Mouse (Mus musculus): ENCODE data around the gene Zfp618. TPM values are rescaled to one million over a fixed set of nuclear protein-coding genes. Genes with fewer than 3 reads are reported as not detected.

Gene Zfp618
- total and polyA plus RNA-seq, 3 experiments: not detected

GRCm38 (mm10) chr4:62973086-62973485 is 7.7 kb downstream of the Zfp618 start:
- TF ChIP-seq TAL1 (IDR thresholded peaks at IDR 0.05; ENCODE audit: low read length) (no peak), NELFE (IDR thresholded peaks at IDR 0.05; ENCODE audit: low read depth, low read length) (no peak), SIN3A (IDR thresholded peaks at IDR 0.05; ENCODE audit: low read length) (no peak), MXI1 (IDR thresholded peaks at IDR 0.05; ENCODE audit: low read depth, low read length) (no peak), CHD2 (IDR thresholded peaks at IDR 0.05; ENCODE audit: low read length) (no peak), MAX (IDR thresholded peaks at IDR 0.05; ENCODE audit: low read length) (no peak), E2F4 (IDR thresholded peaks at IDR 0.05; ENCODE audit: borderline replicate concordance, low read depth, low read length) (no peak), TBP (IDR thresholded peaks at IDR 0.05; ENCODE audit: low read depth, low read length) (no peak), ZC3H11A (IDR thresholded peaks at IDR 0.05; ENCODE audit: low read depth, low read length) (no peak), MEF2A (IDR thresholded peaks at IDR 0.05; ENCODE audit: extremely low read depth, insufficient replicate concordance, low read depth, low read length, poor library complexity, severe bottlenecking) (no peak), TCF12 (IDR thresholded peaks at IDR 0.05; ENCODE audit: low read depth, low read length) (no peak), MAFK (IDR thresholded peaks at IDR 0.05; ENCODE audit: borderline replicate concordance, low read depth, low read length) (no peak), ETS1 (IDR thresholded peaks at IDR 0.05; ENCODE audit: low read depth, low read length) (no peak), CHD1 (IDR thresholded peaks at IDR 0.05; ENCODE audit: low read depth, low read length) (no peak), CTCF (IDR thresholded peaks at IDR 0.05 in 2 of 3, conservative IDR thresholded peaks at IDR 0.05 in 1 of 3; ENCODE audit: control insufficient read depth in 1 of 3, insufficient read depth in 1 of 3, low read depth in 2 of 3, low read length in 3 of 3, poor library complexity in 1 of 3, severe bottlenecking in 1 of 3) (no peak), GATA1 (IDR thresholded peaks at IDR 0.05; ENCODE audit: low read depth, low read length) (no peak), JUND (IDR thresholded peaks at IDR 0.05; ENCODE audit: low read depth, low read length) (no peak), ZNF384 (IDR thresholded peaks at IDR 0.05; ENCODE audit: low read depth, low read length) (no peak)
- H3K79me2 ChIP-seq (ENCODE audit: control insufficient read depth, insufficient read depth, low read length, poor library complexity): no peaks in the 10 kb centered on the region
- H3K36me3 ChIP-seq (ENCODE audit: control insufficient read depth in 1 of 2, insufficient read depth in 2 of 2, low read length in 2 of 2): no peaks in the 10 kb centered on the region
- no peak overlapping the region for H3K27ac ChIP-seq (ENCODE audit: control insufficient read depth, low read depth, low read length)
- H3K9ac ChIP-seq (ENCODE audit: control insufficient read depth, low read depth, low read length, poor library complexity, severe bottlenecking): no peak overlapping the region
- H3K27me3 ChIP-seq (ENCODE audit: control insufficient read depth in 1 of 2, insufficient read depth in 2 of 2, low read length in 2 of 2): no peaks in the 10 kb centered on the region
- DNase-seq (ENCODE audit: low read depth, low spot score): no peak
- no peaks in the 10 kb centered on the region for H3K4me1 ChIP-seq (ENCODE audit: control insufficient read depth in 1 of 2, insufficient read depth in 2 of 2, low read length in 2 of 2)
- no peak overlapping the region for H3K4me3 ChIP-seq (ENCODE audit: control insufficient read depth in 1 of 2, insufficient read depth in 1 of 2, low read depth in 2 of 2, low read length in 2 of 2)
- H3K9me3 ChIP-seq (replicated peaks; ENCODE audit: insufficient read depth, low read length): no peaks in the 10 kb centered on the region

GRCm38 (mm10) chr4:62974901-62975300 is 9.5 kb downstream of the Zfp618 start:
- Histone ChIP-seq H3K27ac (ENCODE audit: control insufficient read depth, low read depth, low read length) (no peak overlapping the region), H3K9ac (ENCODE audit: control insufficient read depth, low read depth, low read length, poor library complexity, severe bottlenecking) (no peak overlapping the region), H3K36me3 (ENCODE audit: control insufficient read depth in 1 of 2, insufficient read depth in 2 of 2, low read length in 2 of 2) (no peaks in the 10 kb centered on the region), H3K9me3 (replicated peaks; ENCODE audit: insufficient read depth, low read length) (no peaks in the 10 kb centered on the region), H3K79me2 (ENCODE audit: control insufficient read depth, insufficient read depth, low read length, poor library complexity) (no peaks in the 10 kb centered on the region), H3K27me3 (ENCODE audit: control insufficient read depth in 1 of 2, insufficient read depth in 2 of 2, low read length in 2 of 2) (no peaks in the 10 kb centered on the region), H3K4me3 (ENCODE audit: control insufficient read depth in 1 of 2, insufficient read depth in 1 of 2, low read depth in 2 of 2, low read length in 2 of 2) (no peak overlapping the region), H3K4me1 (ENCODE audit: control insufficient read depth in 1 of 2, insufficient read depth in 2 of 2, low read length in 2 of 2) (no peaks in the 10 kb centered on the region)
- DNase-seq (ENCODE audit: low read depth, low spot score): no peak
- TF ChIP-seq MYC (IDR thresholded peaks at IDR 0.05; ENCODE audit: low read depth, low read length) (no peak), RCOR1 (IDR thresholded peaks at IDR 0.05; ENCODE audit: low read depth, low read length) (no peak), MYB (IDR thresholded peaks at IDR 0.05; ENCODE audit: low read depth, low read length) (no peak), NELFE (IDR thresholded peaks at IDR 0.05; ENCODE audit: low read depth, low read length) (no peak), ETS1 (IDR thresholded peaks at IDR 0.05; ENCODE audit: low read depth, low read length) (no peak), ZC3H11A (IDR thresholded peaks at IDR 0.05; ENCODE audit: low read depth, low read length) (no peak), SIN3A (IDR thresholded peaks at IDR 0.05; ENCODE audit: low read length) (no peak), TBP (IDR thresholded peaks at IDR 0.05; ENCODE audit: low read depth, low read length) (no peak), POLR2AphosphoS5 (IDR thresholded peaks at IDR 0.05; ENCODE audit: borderline replicate concordance, low read depth, low read length) (no peak), USF1 (IDR thresholded peaks at IDR 0.05; ENCODE audit: low read depth, low read length) (no peak), KAT2A (conservative IDR thresholded peaks at IDR 0.05; ENCODE audit: low read depth, low read length) (no peak), POLR2AphosphoS2 (IDR thresholded peaks at IDR 0.05; ENCODE audit: low read length) (no peak), RAD21 (IDR thresholded peaks at IDR 0.05; ENCODE audit: low read depth, low read length) (no peak), E2F4 (IDR thresholded peaks at IDR 0.05; ENCODE audit: borderline replicate concordance, low read depth, low read length) (no peak), MEF2A (IDR thresholded peaks at IDR 0.05; ENCODE audit: extremely low read depth, insufficient replicate concordance, low read depth, low read length, poor library complexity, severe bottlenecking) (no peak), GABPA (IDR thresholded peaks at IDR 0.05; ENCODE audit: low read depth, low read length) (no peak), JUND (IDR thresholded peaks at IDR 0.05; ENCODE audit: low read depth, low read length) (no peak)

All from MEL (cell line).